Mouse (Mus musculus): ENCODE measurements at regions not wholly inside any gene's neighbourhood (a gene's known extent, or its start where the extent isn't known, plus 50 kb on each side); places are given as distances from the start of the nearest gene placed in this dataset.

DNA sequence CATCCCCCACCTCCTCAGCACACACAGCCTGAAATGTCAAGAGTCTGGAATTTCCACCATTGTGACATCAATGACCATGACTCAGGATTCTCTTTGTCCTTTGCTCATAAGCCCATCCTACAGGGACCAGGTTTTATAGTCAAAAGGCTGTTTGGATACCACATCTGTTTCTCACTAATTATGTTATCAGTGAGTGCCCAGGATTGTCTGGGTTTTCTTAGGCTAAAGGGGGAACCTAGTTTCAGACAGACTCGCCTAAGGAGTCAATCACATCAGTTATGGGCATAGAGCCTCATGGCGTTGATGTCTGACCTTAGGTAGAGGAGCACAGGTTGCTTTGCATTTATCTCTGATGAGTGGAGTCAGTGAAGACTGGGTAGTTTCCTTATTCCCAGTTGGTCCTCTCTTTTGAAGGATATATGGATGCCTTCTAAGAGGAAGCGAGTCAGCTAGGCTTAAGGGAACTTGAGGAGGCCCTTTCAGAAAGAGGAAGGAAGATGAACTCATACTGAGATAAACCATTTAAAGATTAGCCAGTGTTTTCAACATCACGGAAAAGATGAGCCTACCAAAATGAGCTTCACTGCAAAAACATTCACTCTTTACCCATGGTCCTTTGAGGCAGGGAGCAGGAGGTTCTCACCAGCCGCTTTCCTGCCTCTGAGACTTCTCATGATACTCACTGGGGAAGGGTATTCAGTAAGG is 143.8 kb upstream of the Tmem164 start:
- DNase-seq (ENCODE audit: extremely low read depth, low read depth, low spot score): no peak

- no peak for DNase-seq (ENCODE audit: extremely low read depth, low read depth, low spot score)
Measured at GRCm38 (mm10) chrX:142540264-142540663, 140.9 kb upstream of the Tmem164 start.

- DNase-seq (ENCODE audit: extremely low read depth, low read depth, low spot score): no peak
Measured at GRCm38 (mm10) chrX:142552196-142552595, 129.0 kb upstream of the Tmem164 start.

GRCm38 (mm10) chrX:142554161-142554560 is 127.0 kb upstream of the Tmem164 start:
- no peak for DNase-seq (ENCODE audit: extremely low read depth, low read depth, low spot score)

- DNase-seq (ENCODE audit: extremely low read depth, low read depth, low spot score): no peak
Measured at GRCm38 (mm10) chrX:142557496-142557895, 123.7 kb upstream of the Tmem164 start.

- DNase-seq (ENCODE audit: extremely low read depth, low read depth, low spot score): no peak
Measured at GRCm38 (mm10) chrX:142560209-142560912, 120.8 kb upstream of the Tmem164 start.

GRCm38 (mm10) chrX:142561788-142562187 is 119.4 kb upstream of the Tmem164 start:
- no peak for DNase-seq (ENCODE audit: extremely low read depth, low read depth, low spot score)

- DNase-seq (ENCODE audit: extremely low read depth, low read depth, low spot score): peak; percentile 76
Measured at GRCm38 (mm10) chrX:142564186-142564585, 117.0 kb upstream of the Tmem164 start.

DNA sequence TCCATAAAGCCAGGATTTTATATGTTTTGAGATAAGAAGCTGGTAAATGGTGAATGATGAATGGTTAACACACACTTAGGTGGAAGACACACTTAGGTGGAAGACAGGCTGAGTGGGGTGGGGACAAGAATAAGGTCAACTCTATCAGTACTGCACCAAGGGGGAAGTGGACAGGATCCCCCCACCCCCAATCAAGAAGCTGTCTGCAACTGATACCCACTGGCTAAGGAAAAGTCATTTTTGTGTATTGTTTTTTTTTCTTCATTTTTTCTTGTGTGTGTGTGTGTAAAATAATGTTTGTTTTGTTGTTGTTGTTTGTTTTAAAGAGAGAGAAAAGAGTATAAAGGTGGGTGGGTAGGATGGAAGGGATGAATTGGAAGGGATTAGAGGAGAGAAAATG is 109.4 kb upstream of the Tmem164 start:
- no peak for DNase-seq (ENCODE audit: extremely low read depth, low read depth, low spot score)

- DNase-seq (ENCODE audit: extremely low read depth, low read depth, low spot score): no peak
Measured at GRCm38 (mm10) chrX:142574022-142574421, 107.2 kb upstream of the Tmem164 start.

GRCm38 (mm10) chrX:142574945-142575710 is 106.1 kb upstream of the Tmem164 start:
- DNase-seq (ENCODE audit: extremely low read depth, low read depth, low spot score): no peak

GRCm38 (mm10) chrX:142576127-142576526 is 105.1 kb upstream of the Tmem164 start:
- no peak for DNase-seq (ENCODE audit: extremely low read depth, low read depth, low spot score)

DNA sequence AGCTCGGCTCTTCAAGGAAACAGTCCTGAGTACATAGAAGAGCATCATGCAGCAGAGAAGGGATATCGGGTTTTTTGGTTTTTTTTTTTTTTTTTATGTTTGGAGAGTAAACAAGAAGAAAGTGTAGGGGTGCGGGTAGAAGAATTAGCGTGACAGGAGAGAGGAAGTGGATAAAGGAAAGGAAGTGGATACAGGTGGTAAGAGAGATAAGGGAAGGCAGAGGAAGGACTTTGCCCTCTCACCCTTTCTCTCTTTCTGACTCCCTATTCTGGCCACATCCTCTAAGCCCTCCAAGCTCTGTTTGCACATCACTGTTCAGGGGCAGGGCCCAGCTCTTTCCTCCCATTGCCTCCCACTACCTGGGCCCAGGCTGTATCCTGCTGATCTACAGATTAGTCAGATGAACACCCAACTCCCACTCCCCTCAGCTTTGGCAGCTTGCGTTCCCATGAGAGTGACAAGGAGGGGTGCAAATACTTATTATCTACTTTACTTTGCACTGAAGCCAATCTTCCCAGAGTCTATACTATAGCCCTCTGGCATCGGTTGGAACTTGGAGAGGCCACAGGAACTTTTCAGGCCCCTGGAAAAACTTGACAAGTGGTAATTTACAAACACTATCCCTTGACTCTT is 103.6 kb upstream of the Tmem164 start:
- DNase-seq (ENCODE audit: extremely low read depth, low read depth, low spot score): no peak

GRCm38 (mm10) chrX:142585281-142585680 is 95.9 kb upstream of the Tmem164 start:
- no peak for DNase-seq (ENCODE audit: extremely low read depth, low read depth, low spot score)

GRCm38 (mm10) chrX:142599377-142599776 is 81.8 kb upstream of the Tmem164 start:
- DNase-seq (ENCODE audit: extremely low read depth, low read depth, low spot score): no peak

DNA sequence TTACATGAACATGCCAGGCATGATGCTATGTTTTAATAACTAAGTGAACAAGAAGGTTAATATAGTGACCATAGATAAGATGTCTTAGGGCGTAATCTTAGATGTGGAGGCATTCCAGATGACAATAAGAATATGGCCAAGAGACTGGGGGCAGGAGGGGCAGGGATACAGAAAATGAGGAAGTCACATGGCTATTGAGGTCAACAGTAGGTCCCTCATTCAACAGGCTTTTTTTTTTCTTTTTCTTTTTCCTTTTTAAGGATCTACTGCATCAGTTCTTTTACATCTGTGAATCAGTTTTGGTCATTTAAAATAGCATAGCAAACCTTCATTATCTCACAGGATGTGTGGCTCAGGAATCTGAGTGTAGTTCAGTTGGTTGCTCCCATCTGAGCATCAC is 80.4 kb upstream of the Tmem164 start:
- no peak for DNase-seq (ENCODE audit: extremely low read depth, low read depth, low spot score)

GRCm38 (mm10) chrX:142605088-142605487 is 76.1 kb upstream of the Tmem164 start:
- no peak for DNase-seq (ENCODE audit: extremely low read depth, low read depth, low spot score)

GRCm38 (mm10) chrX:142606595-142607205 is 74.5 kb upstream of the Tmem164 start:
- DNase-seq (ENCODE audit: extremely low read depth, low read depth, low spot score): no peak

DNA sequence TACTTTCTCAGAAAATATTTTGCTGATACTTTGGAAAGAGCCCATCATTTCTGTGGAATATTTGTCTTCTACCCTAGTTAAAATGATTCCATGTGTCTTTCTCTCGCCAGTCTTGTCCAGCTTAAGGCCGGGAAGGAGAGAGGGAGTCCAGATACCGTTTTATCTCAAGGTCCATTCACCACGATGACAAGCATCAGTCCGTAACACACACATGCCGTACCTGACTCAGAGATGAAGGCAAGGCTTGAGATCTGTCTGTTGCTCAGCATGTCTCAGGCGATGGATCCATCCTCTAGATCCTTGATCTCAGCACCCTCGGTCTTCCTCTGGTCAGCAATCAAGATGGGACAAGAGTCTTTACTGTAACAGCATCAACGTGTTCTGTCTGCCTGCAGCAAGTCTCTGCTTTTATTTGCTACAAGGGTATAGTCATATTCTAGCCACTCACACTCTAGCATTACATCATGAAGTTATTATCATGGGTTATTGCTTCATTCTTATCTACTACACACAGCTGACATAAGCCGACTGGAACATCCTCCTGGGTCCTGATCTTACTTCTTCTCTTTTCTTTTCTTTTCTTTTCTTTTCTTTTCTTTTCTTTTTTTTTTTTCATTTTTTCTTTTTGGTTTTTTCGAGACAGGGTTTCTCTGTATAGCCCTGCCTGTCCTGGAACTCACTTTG is 64.9 kb upstream of the Tmem164 start:
- DNase-seq (ENCODE audit: extremely low read depth, low read depth, low spot score): no peak

DNA sequence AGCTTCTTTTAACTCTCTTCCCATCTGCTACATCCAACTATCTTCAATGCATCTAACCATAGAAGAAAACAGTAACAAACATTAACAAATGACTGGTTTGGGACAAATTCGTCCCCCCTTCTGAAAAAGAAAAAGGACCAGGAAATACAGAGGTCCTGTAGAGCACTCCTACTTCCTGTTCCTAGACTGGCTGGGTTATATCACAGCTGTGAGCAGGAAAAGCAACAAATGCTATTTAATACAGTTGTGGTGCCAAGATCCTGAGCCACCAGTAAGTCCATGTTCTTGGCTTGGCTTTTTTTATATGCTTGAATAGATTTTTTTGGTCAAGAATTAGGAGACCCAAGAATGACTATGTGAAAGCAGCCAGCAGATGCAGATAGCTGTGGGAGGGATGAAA is 62.8 kb upstream of the Tmem164 start:
- DNase-seq (ENCODE audit: extremely low read depth, low read depth, low spot score): no peak
